Mouse (Mus musculus) embryonic facial prominence, embryonic 11.5 days (tissue): ENCODE measurements around the gene Hspb11. TPM values are rescaled to one million over a fixed set of nuclear protein-coding genes. Genes with fewer than 3 reads are reported as not detected.

Experiments used
- ATAC-seq: fragments of 200-750 bp; cut with Nextera tagmentation; replicated peaks from 2 replicates; pipeline ENCODE4 v1.8.0; 2017; ENCODE audit warnings: low read depth; ENCODE audit not compliant: insufficient number of reproducible peaks, low FRiP score, low TSS enrichment
- DNase-seq: peaks from one replicate; pipeline ENCODE4 v3.0.0-alpha.2; 2015; ENCODE audit warnings: low spot score
- H3K27ac ChIP-seq: fragments of 300-500 bp; sonication (generic); replicated peaks from 2 replicates; pipeline ENCODE4 v1.5.1; 2014; ENCODE audit warnings: mild to moderate bottlenecking, low read depth, low read length, control low read depth
- H3K27me3 ChIP-seq: fragments of 300-500 bp; sonication (generic); 2 replicates; pipeline ENCODE4 v1.6.1; 2014; ENCODE audit warnings: mild to moderate bottlenecking, low read length, moderate library complexity, mixed read lengths; ENCODE audit not compliant: control insufficient read depth, insufficient read depth
- H3K36me3 ChIP-seq: fragments of 300-500 bp; sonication (generic); replicated peaks from 2 replicates; pipeline ENCODE4 v1.6.1; 2014; ENCODE audit warnings: low read depth, mild to moderate bottlenecking, low read length, moderate library complexity, mixed read lengths; ENCODE audit not compliant: control insufficient read depth, insufficient read depth
- H3K4me1 ChIP-seq: fragments of 300-500 bp; sonication (generic); 2 replicates; pipeline ENCODE4 v1.6.1; 2014; ENCODE audit warnings: low read length, mixed read lengths; ENCODE audit not compliant: control insufficient read depth, insufficient read depth
- H3K4me2 ChIP-seq: fragments of 300-500 bp; sonication (generic); 2 replicates; pipeline ENCODE4 v1.6.1; 2014; ENCODE audit warnings: low read depth, mild to moderate bottlenecking, control low read depth, low read length, moderate library complexity
- H3K4me3 ChIP-seq: fragments of 300-500 bp; sonication (generic); 2 replicates; pipeline ENCODE4 v1.5.1; 2014; ENCODE audit warnings: low read depth, low read length, control low read depth
- H3K9ac ChIP-seq: fragments of 300-500 bp; sonication (generic); replicated peaks from 2 replicates; pipeline ENCODE4 v1.6.1; 2014; ENCODE audit warnings: mild to moderate bottlenecking, control low read depth, low read length
- H3K9me3 ChIP-seq: fragments of 300-500 bp; sonication (generic); replicated peaks from 2 replicates; pipeline ENCODE4 v1.6.1; 2016; ENCODE audit warnings: mild to moderate bottlenecking, low read length, inconsistent platforms, mixed read lengths; ENCODE audit not compliant: control insufficient read depth
- WGBS: fragments of 180-500 bp; shearing (Covaris S2); extraction: QIAGEN DNeasy Blood & Tissue Kit; methylation state at CpG from one replicate; pipeline ENCODE4 v1.1.7; 2014; 5-methylcytosine and 5-hydroxymethylcytosine counted together
- polyA plus RNA-seq: library from polyadenylated mRNA; unstranded; fragments of >200 nt; fragmentation: Nextera tagmentation; extraction: Ambion mirVana; gene quantifications from 2 replicates; pipeline ENCODE4 v1.2.1, GENCODE M21; 2014

Gene Hspb11
- polyA plus RNA-seq, 1 experiment from 2014 or later = 37.7 TPM

DNA sequence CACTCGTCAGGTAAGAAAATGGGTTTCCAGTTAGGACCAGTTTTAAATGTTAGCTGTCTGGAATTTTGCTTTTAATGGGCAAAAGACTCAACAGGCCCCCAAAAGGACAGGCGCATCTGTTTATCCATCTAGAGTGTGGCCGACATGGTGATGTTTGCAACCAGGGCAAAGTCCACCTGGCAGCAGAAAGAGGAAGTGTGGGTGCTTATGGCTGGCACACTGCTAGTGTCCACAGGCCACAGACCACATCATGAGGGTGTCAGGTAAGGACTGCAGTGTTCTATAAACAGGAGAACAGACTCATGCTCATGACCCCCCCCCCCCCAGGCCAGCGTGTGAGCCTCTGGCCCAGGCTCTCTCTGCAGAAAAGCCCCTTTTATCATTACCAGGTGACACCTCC, 49.4 kb downstream of the Hspb11 start:
- 72% methylated on average over 4 of the region's 4 CpGs for WGBS
- Histone ChIP-seq H3K27ac (no peak overlapping the region), H3K4me3 (no peak overlapping the region), H3K27me3 (no peaks in the 10 kb centered on the region), H3K9me3 (no peaks in the 10 kb centered on the region), H3K36me3 (no peaks in the 10 kb centered on the region), H3K4me1 (no peaks in the 10 kb centered on the region), H3K4me2 (no peak overlapping the region), H3K9ac (no peak overlapping the region)
- DNase-seq = no peak
- no peak for ATAC-seq

GRCm38 (mm10) chr4:107303531-107303930, 50.1 kb downstream of the Hspb11 start:
- Histone ChIP-seq H3K9ac (no peak overlapping the region), H3K4me2 (no peak overlapping the region), H3K4me3 (no peak overlapping the region), H3K27me3 (no peaks in the 10 kb centered on the region), H3K27ac (no peak overlapping the region), H3K9me3 (no peaks in the 10 kb centered on the region), H3K36me3 (no peaks in the 10 kb centered on the region), H3K4me1 (no peaks in the 10 kb centered on the region)
- ATAC-seq = no peak
- 47% methylated on average over 3 of the region's 3 CpGs for WGBS
- DNase-seq = no peak

DNA sequence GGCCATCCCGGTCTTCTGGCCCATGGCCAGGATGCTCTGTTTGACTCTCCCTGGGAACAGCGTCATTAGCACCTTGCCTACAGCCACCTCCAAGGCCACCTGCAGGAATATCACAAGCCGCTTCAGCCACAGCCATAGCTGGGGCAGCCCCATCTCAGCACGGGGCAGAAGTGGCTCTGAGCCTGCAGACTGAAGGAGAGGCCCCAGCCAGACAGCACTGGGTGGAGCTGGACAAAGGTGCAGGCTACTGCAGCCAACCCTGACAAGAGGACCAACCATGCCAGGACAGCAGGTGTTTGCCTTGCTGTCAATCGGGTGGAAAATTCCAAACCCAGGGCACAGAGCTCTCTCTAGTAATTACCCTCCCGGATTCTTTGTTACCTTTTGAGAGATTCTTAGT, 53.6 kb downstream of the Hspb11 start, which contains the start of gene Dio1:
Gene Dio1, minus strand, starts transcription at position 204 of the 400 bp plus-strand sequence.
- H3K4me2 ChIP-seq = no peak within 1 kb of the TSS
- no peak for ATAC-seq
- no peaks in the 10 kb centered on the region for H3K4me1 ChIP-seq
- H3K4me3 ChIP-seq = no peak within 1 kb of the TSS
- H3K9ac ChIP-seq = no peak within 1 kb of the TSS
- H3K36me3 ChIP-seq = no peaks in the 10 kb centered on the region
- no peak for DNase-seq
- H3K27me3 ChIP-seq = no peaks in the 10 kb centered on the region
- H3K27ac ChIP-seq = no peak within 1 kb of the TSS
- 65% methylated on average over 6 of the region's 6 CpGs for WGBS
- H3K9me3 ChIP-seq = no peaks in the 10 kb centered on the region

DNA sequence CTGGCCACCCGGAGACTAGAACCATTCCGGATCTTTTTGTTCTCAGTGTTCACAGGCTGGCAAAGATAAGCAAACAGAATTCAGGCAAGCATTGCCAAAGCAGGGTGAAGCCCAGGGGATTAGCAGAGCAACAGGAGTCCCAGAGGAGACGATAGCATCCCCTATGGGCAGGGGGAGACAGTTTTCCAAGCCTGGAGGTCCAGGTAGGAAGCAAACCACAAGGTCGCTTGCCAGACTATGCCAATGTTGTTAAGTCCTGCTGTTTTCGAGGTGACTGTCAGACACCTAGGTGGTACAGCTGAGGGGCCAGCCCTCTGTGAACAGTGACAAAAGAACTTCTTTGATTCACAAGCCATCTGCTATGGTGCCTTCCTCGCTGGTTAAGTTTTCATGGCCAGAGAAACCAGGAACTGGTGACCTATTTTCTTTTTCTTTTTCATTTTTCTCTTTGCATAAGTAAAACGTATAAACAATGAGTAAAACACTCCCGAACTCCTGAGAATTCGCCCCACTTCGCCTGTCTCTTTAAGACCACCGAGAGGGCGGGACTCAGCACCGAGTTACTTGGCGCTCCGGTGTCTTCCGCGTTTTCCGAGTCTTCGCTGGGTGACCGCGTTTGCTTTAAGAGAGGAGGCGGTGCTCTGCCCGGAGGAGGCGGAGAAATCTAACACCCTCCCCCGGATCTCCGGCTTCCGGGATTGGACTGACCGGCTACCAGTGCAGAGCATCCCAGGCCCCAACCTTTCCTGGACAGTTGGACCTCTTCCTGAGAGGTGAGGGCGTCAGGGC, 60.5 kb downstream of the Hspb11 start, which contains the start of gene Yipf1:
Gene Yipf1, plus strand, starts transcription at position 674 of the 789 bp plus-strand sequence.
- Histone ChIP-seq H3K27ac (0 out of 2 replicates have a peak within 1 kb of the TSS, but pooled peaks have one; percentile 14), H3K9me3 (no peaks in the 10 kb centered on the region), H3K36me3 (no peaks in the 10 kb centered on the region; the same call in 1 of the 2 replicates), H3K4me2 (peak within 1 kb of the TSS; percentile 66), H3K4me3 (peak within 1 kb of the TSS; percentile 65), H3K27me3 (no peaks in the 10 kb centered on the region), H3K9ac (peak within 1 kb of the TSS; percentile 61), H3K4me1 (no peaks in the 10 kb centered on the region; the same call in 1 of the 2 replicates)
- WGBS = under 1% methylated on average over 29 of the region's 29 CpGs
- peak; percentile 94 for DNase-seq
- peak; percentile 89 for ATAC-seq

DNA sequence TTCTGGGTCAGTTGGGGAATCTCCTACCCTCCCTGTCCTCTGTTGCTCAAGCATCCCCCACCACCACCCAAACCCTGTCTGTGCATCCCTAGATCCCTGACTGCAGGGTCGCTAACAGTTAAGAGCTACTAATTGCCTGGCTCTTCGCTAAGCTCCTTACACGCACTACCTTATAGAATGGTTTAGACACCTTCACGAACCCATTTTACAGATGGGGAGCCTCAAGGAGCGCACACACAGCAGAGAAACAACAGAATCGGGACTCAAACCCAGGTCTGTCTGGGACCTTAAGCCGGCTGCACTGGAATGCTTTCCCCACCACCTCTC, 61.0 kb downstream of the Hspb11 start:
- H3K36me3 ChIP-seq = no peaks in the 10 kb centered on the region; the same call in 1 of the 2 replicates
- ATAC-seq = no peak; the same call in 1 of the 2 replicates
- no peak overlapping the region for H3K27ac ChIP-seq

GRCm38 (mm10) chr4:107318646-107319045, 65.3 kb downstream of the Hspb11 start:
- no peak overlapping the region for H3K4me3 ChIP-seq
- DNase-seq (no peak), ATAC-seq (no peak)
- H3K4me2 ChIP-seq = no peak overlapping the region
- H3K36me3 ChIP-seq = no peaks in the 10 kb centered on the region; the same call in 1 of the 2 replicates
- H3K27ac ChIP-seq = no peak overlapping the region
- 83% methylated on average over 8 of the region's 8 CpGs for WGBS
- H3K9ac ChIP-seq = no peak overlapping the region
- no peaks in the 10 kb centered on the region for H3K9me3 ChIP-seq
- no peaks in the 10 kb centered on the region; the same call in 1 of the 2 replicates for H3K4me1 ChIP-seq
- H3K27me3 ChIP-seq = no peaks in the 10 kb centered on the region

More for the DNA sequence above, 61.0 kb downstream of the Hspb11 start:
- WGBS = 11% methylated on average over 7 of the region's 7 CpGs
- H3K4me3 ChIP-seq = peak overlapping the region; percentile 65
- DNase-seq = peak; percentile 9
- peak overlapping the region; percentile 60 for H3K9ac ChIP-seq
- no peaks in the 10 kb centered on the region for H3K27me3 ChIP-seq
- H3K4me1 ChIP-seq = no peaks in the 10 kb centered on the region; the same call in 1 of the 2 replicates
- H3K9me3 ChIP-seq = no peaks in the 10 kb centered on the region
- peak overlapping the region; percentile 66 for H3K4me2 ChIP-seq

DNA sequence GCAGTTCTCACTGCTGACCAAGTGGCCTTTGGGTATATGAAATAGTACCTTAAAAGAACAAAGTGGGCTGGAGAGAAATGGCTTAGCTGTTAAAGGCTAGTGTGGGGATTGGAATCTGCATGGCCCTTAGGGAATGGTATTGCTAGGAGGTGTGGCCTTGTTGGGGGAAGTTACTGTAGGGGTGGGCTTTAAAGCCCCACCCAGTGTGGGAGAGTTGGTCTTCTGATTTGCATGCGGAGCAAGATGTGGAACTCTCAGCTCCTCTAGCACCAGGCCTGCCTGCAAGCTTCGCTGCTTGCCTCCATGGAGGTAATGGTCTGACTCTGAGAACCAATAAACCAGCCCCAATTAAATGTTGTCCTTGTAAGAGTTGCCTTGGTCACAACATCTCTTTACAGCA, 67.6 kb downstream of the Hspb11 start:
- DNase-seq (no peak), ATAC-seq (no peak)
- Histone ChIP-seq H3K4me2 (no peak overlapping the region), H3K4me3 (no peak overlapping the region), H3K27me3 (no peaks in the 10 kb centered on the region), H3K36me3 (no peaks in the 10 kb centered on the region; the same call in 1 of the 2 replicates), H3K9ac (no peak overlapping the region), H3K4me1 (no peaks in the 10 kb centered on the region), H3K27ac (no peak overlapping the region), H3K9me3 (no peaks in the 10 kb centered on the region)
- 78% methylated on average over 2 of the region's 2 CpGs for WGBS

- no peaks in the 10 kb centered on the region for H3K4me1 ChIP-seq
- H3K4me2 ChIP-seq = no peak overlapping the region
- H3K9ac ChIP-seq = no peak overlapping the region
- WGBS = 94% methylated on average over 2 of the region's 2 CpGs
- no peak overlapping the region for H3K4me3 ChIP-seq
- no peak overlapping the region for H3K27ac ChIP-seq
- no peaks in the 10 kb centered on the region; the same call in 1 of the 2 replicates for H3K36me3 ChIP-seq
- no peaks in the 10 kb centered on the region for H3K9me3 ChIP-seq
- ATAC-seq = no peak
- H3K27me3 ChIP-seq = no peaks in the 10 kb centered on the region
- no peak for DNase-seq
These were observed 69.7 kb downstream of the Hspb11 start for GRCm38 (mm10) chr4:107323113-107323512.
